Mouse (Mus musculus) midbrain, embryonic 13.5 days (tissue): ENCODE results near the gene Foxn1. TPM values are rescaled to one million over a fixed set of nuclear protein-coding genes. Genes with fewer than 3 reads are reported as not detected.

Experiments
- ATAC-seq: fragments of 200-750 bp; cut with Nextera tagmentation; 2 replicates; pipeline ENCODE4 v1.8.0; 2017; ENCODE audit warnings: mild to moderate bottlenecking, moderate TSS enrichment, moderate library complexity
- H3K27ac ChIP-seq: fragments of 300-500 bp; sonication (generic); 2 replicates; pipeline ENCODE4 v1.5.1; 2015; ENCODE audit warnings: inconsistent platforms, mild to moderate bottlenecking, moderate library complexity
- H3K27me3 ChIP-seq: fragments of 300-500 bp; sonication (generic); 2 replicates; pipeline ENCODE4 v1.6.1; 2015; ENCODE audit warnings: mild to moderate bottlenecking, inconsistent platforms
- H3K36me3 ChIP-seq: fragments of 300-500 bp; sonication (generic); 2 replicates; pipeline ENCODE4 v1.6.1; 2015; ENCODE audit warnings: mild to moderate bottlenecking, inconsistent platforms
- H3K4me1 ChIP-seq: fragments of 300-500 bp; sonication (generic); replicated peaks from 2 replicates; pipeline ENCODE4 v1.6.1; 2015; ENCODE audit warnings: inconsistent platforms
- H3K4me2 ChIP-seq: fragments of 300-500 bp; sonication (generic); replicated peaks from 2 replicates; pipeline ENCODE4 v1.6.1; 2015; ENCODE audit warnings: moderate library complexity, mild to moderate bottlenecking, inconsistent platforms
- H3K4me3 ChIP-seq: fragments of 300-500 bp; sonication (generic); replicated peaks from 2 replicates; pipeline ENCODE4 v1.5.1; 2015; ENCODE audit warnings: mild to moderate bottlenecking, inconsistent platforms
- H3K9ac ChIP-seq: fragments of 300-500 bp; sonication (generic); replicated peaks from 2 replicates; pipeline ENCODE4 v1.6.1; 2015; ENCODE audit warnings: mild to moderate bottlenecking, inconsistent platforms
- H3K9me3 ChIP-seq: fragments of 300-500 bp; sonication (generic); 2 replicates; pipeline ENCODE4 v1.6.1; 2016; ENCODE audit warnings: mild to moderate bottlenecking, inconsistent platforms
- WGBS: fragments of 180-500 bp; shearing (Covaris S2); methylation state at CpG from one replicate; pipeline ENCODE4 v1.1.7; 2015; 5-methylcytosine and 5-hydroxymethylcytosine counted together
- polyA plus RNA-seq: library from polyadenylated mRNA; unstranded; fragments of >200 nt; fragmentation: Nextera tagmentation; extraction: Ambion mirVana; gene quantifications from 2 replicates; pipeline ENCODE4 v1.2.1, GENCODE M21; 2015

The Foxn1 gene
- polyA plus RNA-seq, 1 experiment from 2014 or later: not detected

- H3K4me1 ChIP-seq: no peaks in the 10 kb centered on the region
- no peak for ATAC-seq
- H3K27ac ChIP-seq: no peak overlapping the region
- H3K9me3 ChIP-seq: no peaks in the 10 kb centered on the region
- peaks cover 87% of the 10 kb centered on the region for H3K36me3 ChIP-seq
- no peaks in the 10 kb centered on the region for H3K27me3 ChIP-seq
- no peak overlapping the region for H3K4me2 ChIP-seq
- WGBS: 95% methylated on average over 8 of the region's 8 CpGs
- no peak overlapping the region for H3K4me3 ChIP-seq
- H3K9ac ChIP-seq: no peak overlapping the region
These were observed 49.3 kb downstream of the Foxn1 start for GRCm38 (mm10) chr11:78337040-78337439.

- ATAC-seq: no peak
- 96% methylated on average over 5 of the region's 5 CpGs for WGBS
- Histone ChIP-seq H3K9me3 (no peaks in the 10 kb centered on the region), H3K27ac (no peak overlapping the region), H3K36me3 (peaks cover 60% of the 10 kb centered on the region), H3K4me2 (no peak overlapping the region), H3K4me3 (no peak overlapping the region), H3K9ac (no peak overlapping the region), H3K27me3 (no peaks in the 10 kb centered on the region), H3K4me1 (peaks cover 8% of the 10 kb centered on the region)
These were observed 52.4 kb downstream of the Foxn1 start for GRCm38 (mm10) chr11:78333992-78334391.

GRCm38 (mm10) chr11:78332676-78333075 lies 53.7 kb downstream of the Foxn1 start:
- Histone ChIP-seq H3K4me2 (no peak overlapping the region), H3K27ac (no peak overlapping the region), H3K4me3 (no peak overlapping the region), H3K4me1 (peaks cover 11% of the 10 kb centered on the region), H3K9ac (no peak overlapping the region), H3K27me3 (no peaks in the 10 kb centered on the region), H3K36me3 (peaks cover 50% of the 10 kb centered on the region), H3K9me3 (no peaks in the 10 kb centered on the region)
- 97% methylated on average over 12 of the region's 12 CpGs for WGBS
- no peak for ATAC-seq

- peak; percentile 88 for ATAC-seq
- Histone ChIP-seq H3K9ac (peak overlapping the region; percentile 88), H3K4me1 (peaks cover 11% of the 10 kb centered on the region), H3K4me2 (peak overlapping the region; percentile 95), H3K9me3 (no peaks in the 10 kb centered on the region), H3K36me3 (peaks cover 13% of the 10 kb centered on the region), H3K27me3 (no peaks in the 10 kb centered on the region), H3K27ac (no peak overlapping the region; the same call in 1 of the 2 replicates), H3K4me3 (peak overlapping the region; percentile 90)
- under 1% methylated on average over 41 of the region's 41 CpGs for WGBS
These were observed 57.8 kb downstream of the Foxn1 start for GRCm38 (mm10) chr11:78328512-78329056.

- H3K4me1 ChIP-seq: peaks cover 14% of the 10 kb centered on the region
- H3K9ac ChIP-seq: peak within 1 kb of the TSS; percentile 88
- H3K27ac ChIP-seq: no peak within 1 kb of the TSS; the same call in 1 of the 2 replicates
- WGBS: 13% methylated on average over 37 of the region's 37 CpGs
- peak within 1 kb of the TSS; percentile 90 for H3K4me3 ChIP-seq
- peak within 1 kb of the TSS; percentile 95 for H3K4me2 ChIP-seq
- H3K9me3 ChIP-seq: no peaks in the 10 kb centered on the region
- H3K36me3 ChIP-seq: peaks cover 6% of the 10 kb centered on the region
- peak; percentile 98 for ATAC-seq
- H3K27me3 ChIP-seq: no peaks in the 10 kb centered on the region
These were observed 58.5 kb downstream of the Foxn1 start, which contains the start of gene Pigs for GRCm38 (mm10) chr11:78327634-78328511. TSS of gene Pigs (plus strand) at chr11:78328415.

GRCm38 (mm10) chr11:78327215-78327614 lies 59.1 kb downstream of the Foxn1 start:
- Histone ChIP-seq H3K4me1 (peaks cover 19% of the 10 kb centered on the region), H3K9ac (no peak overlapping the region), H3K36me3 (no peaks in the 10 kb centered on the region), H3K4me2 (no peak overlapping the region), H3K4me3 (no peak overlapping the region), H3K27me3 (no peaks in the 10 kb centered on the region), H3K27ac (no peak overlapping the region), H3K9me3 (no peaks in the 10 kb centered on the region)
- ATAC-seq: no peak
- WGBS: 94% methylated on average over 4 of the region's 4 CpGs

- Histone ChIP-seq H3K27me3 (no peaks in the 10 kb centered on the region), H3K4me2 (no peak overlapping the region; the same call in 1 of the 2 replicates), H3K27ac (no peak overlapping the region), H3K9me3 (no peaks in the 10 kb centered on the region), H3K4me1 (peaks cover 19% of the 10 kb centered on the region), H3K4me3 (no peak overlapping the region), H3K9ac (no peak overlapping the region), H3K36me3 (peaks cover 15% of the 10 kb centered on the region)
- WGBS: 94% methylated on average over 12 of the region's 12 CpGs
- no peak for ATAC-seq
These were observed 61.4 kb downstream of the Foxn1 start for GRCm38 (mm10) chr11:78324965-78325364.

- Histone ChIP-seq H3K4me3 (no peak overlapping the region), H3K4me2 (no peak overlapping the region; the same call in 1 of the 2 replicates), H3K9ac (no peak overlapping the region), H3K36me3 (peaks cover 21% of the 10 kb centered on the region), H3K4me1 (peaks cover 13% of the 10 kb centered on the region), H3K27me3 (no peaks in the 10 kb centered on the region), H3K27ac (no peak overlapping the region), H3K9me3 (no peaks in the 10 kb centered on the region)
- ATAC-seq: no peak
- 91% methylated on average over 15 of the region's 15 CpGs for WGBS
These were observed 62.2 kb downstream of the Foxn1 start for GRCm38 (mm10) chr11:78324000-78324785.

GRCm38 (mm10) chr11:78322860-78323259 lies 63.5 kb downstream of the Foxn1 start, which contains the start of gene Aldoc:
TSS of gene Aldoc (plus strand) at chr11:78322968.
- H3K27ac ChIP-seq: peak within 1 kb of the TSS; percentile 44
- peak within 1 kb of the TSS; percentile 17; the same call in 1 of the 2 replicates for H3K4me3 ChIP-seq
- no peaks in the 10 kb centered on the region for H3K9me3 ChIP-seq
- H3K4me2 ChIP-seq: peak within 1 kb of the TSS; percentile 29
- no peaks in the 10 kb centered on the region for H3K27me3 ChIP-seq
- H3K9ac ChIP-seq: peak within 1 kb of the TSS; percentile 36; the same call in 1 of the 2 replicates
- H3K4me1 ChIP-seq: peaks cover 8% of the 10 kb centered on the region; the same call in 1 of the 2 replicates
- 12% methylated on average over 15 of the region's 15 CpGs for WGBS
- peaks cover 34% of the 10 kb centered on the region for H3K36me3 ChIP-seq
- peak; percentile 84 for ATAC-seq

GRCm38 (mm10) chr11:78322076-78322831 lies 64.1 kb downstream of the Foxn1 start:
- ATAC-seq: peak; percentile 40; the same call in 1 of the 2 replicates
- H3K4me1 ChIP-seq: peaks cover 8% of the 10 kb centered on the region; the same call in 1 of the 2 replicates
- H3K27me3 ChIP-seq: no peaks in the 10 kb centered on the region
- WGBS: 71% methylated on average over 2 of the region's 2 CpGs
- no peak overlapping the region for H3K9ac ChIP-seq
- no peaks in the 10 kb centered on the region for H3K9me3 ChIP-seq
- no peak overlapping the region for H3K27ac ChIP-seq
- H3K36me3 ChIP-seq: peaks cover 41% of the 10 kb centered on the region
- H3K4me3 ChIP-seq: no peak overlapping the region
- peak overlapping the region; percentile 29; the same call in 1 of the 2 replicates for H3K4me2 ChIP-seq

GRCm38 (mm10) chr11:78318411-78318810 lies 67.9 kb downstream of the Foxn1 start:
- H3K4me2 ChIP-seq: no peak overlapping the region
- no peak overlapping the region for H3K4me3 ChIP-seq
- H3K27ac ChIP-seq: no peak overlapping the region
- H3K9ac ChIP-seq: no peak overlapping the region
- ATAC-seq: no peak
- H3K9me3 ChIP-seq: no peaks in the 10 kb centered on the region
- H3K4me1 ChIP-seq: peaks cover 8% of the 10 kb centered on the region; the same call in 1 of the 2 replicates
- 93% methylated on average over 2 of the region's 2 CpGs for WGBS
- H3K27me3 ChIP-seq: no peaks in the 10 kb centered on the region
- peaks cover 75% of the 10 kb centered on the region for H3K36me3 ChIP-seq
